Mouse (Mus musculus): Measurements from ENCODE around the gene Vps13c. TPM values are rescaled to one million over a fixed set of nuclear protein-coding genes. Genes with fewer than 3 reads are reported as not detected.

The Vps13c gene
- polyA plus RNA-seq, 1 experiment from 2014 or later, result 4.0 TPM

DNA sequence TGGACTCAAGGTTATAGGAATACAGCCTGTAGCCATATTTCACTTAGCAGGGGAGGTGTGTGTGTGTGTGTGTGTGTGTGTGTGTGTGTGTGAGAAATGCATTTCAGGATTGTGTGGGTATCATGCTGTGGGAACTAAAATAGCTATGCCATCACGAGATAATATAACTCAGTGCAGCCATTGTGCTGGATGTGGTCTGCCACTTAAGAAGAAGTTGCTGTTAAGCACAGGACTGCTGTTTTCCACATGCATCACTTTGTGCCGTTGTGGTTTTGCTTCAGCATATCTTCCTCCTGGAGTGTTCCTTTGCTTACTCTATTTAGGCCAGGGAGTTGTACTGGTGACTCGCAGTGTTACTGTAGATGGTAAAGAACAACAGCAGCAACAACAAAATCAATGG is 43.9 kb downstream of the Vps13c start:
- Histone ChIP-seq H3K27ac (replicated peaks) (peak overlapping the region; percentile 36; the same call in 1 of the 2 replicates), H3K36me3 (peaks cover 64% of the 10 kb centered on the region), H3K27me3 (replicated peaks) (no peaks in the 10 kb centered on the region), H3K4me1 (0 out of 2 replicates have a peak, but pooled peaks cover 14% of the 10 kb centered on the region), H3K4me2 (no peak overlapping the region), H3K9me3 (no peaks in the 10 kb centered on the region), H3K9ac (no peak overlapping the region), H3K4me3 (no peak overlapping the region)
- ATAC-seq (ENCODE audit: extremely low read depth, insufficient number of reproducible peaks, low FRiP score, low TSS enrichment), result no peak
- 42% methylated on average over 3 of the region's 3 CpGs for WGBS

DNA sequence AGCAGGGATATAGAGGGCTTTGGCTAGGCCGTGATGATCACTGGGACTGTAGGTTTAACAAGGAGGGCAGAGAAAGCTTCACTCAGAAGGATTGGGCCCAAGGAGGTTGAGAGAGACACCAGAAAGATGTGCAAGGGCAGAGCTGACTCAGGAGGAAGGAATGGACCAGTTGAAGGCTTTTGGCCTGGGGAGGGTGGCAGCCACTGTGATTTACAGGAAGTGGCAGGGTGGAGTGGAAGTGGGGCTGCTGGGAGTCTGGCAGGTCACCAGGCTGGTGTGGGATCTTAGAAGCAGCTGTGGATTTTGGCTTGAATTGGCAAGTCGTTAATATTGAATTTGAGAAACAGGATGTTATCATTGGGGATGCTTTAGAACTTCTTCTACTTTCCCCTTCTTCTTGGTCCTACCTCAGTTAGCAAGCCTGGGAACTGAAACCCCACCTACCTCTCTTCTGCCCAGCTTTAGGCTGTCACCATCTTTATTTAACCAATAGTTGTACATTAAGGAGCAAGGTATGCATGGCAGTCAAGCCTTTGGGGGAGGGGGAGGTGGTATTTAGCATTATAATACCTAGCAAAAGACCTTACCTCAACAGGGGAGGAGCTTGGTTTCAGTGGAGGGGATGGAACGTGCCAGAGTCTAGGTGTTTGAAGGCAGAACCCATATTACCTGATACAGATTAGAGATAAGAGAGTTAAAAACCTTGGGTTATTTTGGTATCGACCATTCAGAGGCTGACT is 47.0 kb downstream of the Vps13c start:
- H3K36me3 ChIP-seq, result peaks cover 60% of the 10 kb centered on the region
- H3K27ac ChIP-seq (replicated peaks), result no peak overlapping the region
- no peak for ATAC-seq (ENCODE audit: extremely low read depth, insufficient number of reproducible peaks, low FRiP score, low TSS enrichment)
- no peak overlapping the region for H3K4me3 ChIP-seq
- 69% methylated on average over 4 of the region's 4 CpGs for WGBS
- no peak overlapping the region for H3K4me2 ChIP-seq
- H3K4me1 ChIP-seq, result 0 out of 2 replicates have a peak, but pooled peaks cover 14% of the 10 kb centered on the region
- H3K9me3 ChIP-seq, result no peaks in the 10 kb centered on the region
- H3K27me3 ChIP-seq (replicated peaks), result no peaks in the 10 kb centered on the region
- H3K9ac ChIP-seq, result no peak overlapping the region

DNA sequence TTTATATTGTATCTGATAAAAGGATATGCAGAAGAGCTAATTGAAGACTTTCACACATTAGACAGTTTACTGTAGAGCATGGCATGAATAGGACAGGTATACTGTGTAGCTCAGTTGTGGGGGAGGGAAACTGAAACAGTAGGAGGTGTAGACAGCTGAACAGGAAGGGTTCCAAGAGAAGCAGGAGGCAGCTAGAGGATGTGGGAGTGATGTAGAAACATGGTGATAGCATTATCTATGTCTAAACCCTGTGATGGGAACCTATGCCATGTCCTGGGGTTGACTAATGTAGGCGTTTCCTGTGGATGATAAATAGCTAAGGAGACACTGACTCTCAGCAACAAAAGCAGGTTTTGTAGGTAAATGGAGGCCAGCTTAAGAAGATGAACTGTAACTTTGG is 53.3 kb downstream of the Vps13c start:
- no peak overlapping the region for H3K4me2 ChIP-seq
- peaks cover 67% of the 10 kb centered on the region for H3K36me3 ChIP-seq
- no peak overlapping the region for H3K4me3 ChIP-seq
- H3K27me3 ChIP-seq (replicated peaks), result no peaks in the 10 kb centered on the region
- WGBS, result 57% methylated on average over 1 of the region's 1 CpGs
- H3K4me1 ChIP-seq, result 0 out of 2 replicates have a peak, but pooled peaks cover under 1% of the 10 kb centered on the region
- ATAC-seq (ENCODE audit: extremely low read depth, insufficient number of reproducible peaks, low FRiP score, low TSS enrichment), result no peak
- no peak overlapping the region for H3K9ac ChIP-seq
- no peaks in the 10 kb centered on the region for H3K9me3 ChIP-seq
- H3K27ac ChIP-seq (replicated peaks), result no peak overlapping the region

DNA sequence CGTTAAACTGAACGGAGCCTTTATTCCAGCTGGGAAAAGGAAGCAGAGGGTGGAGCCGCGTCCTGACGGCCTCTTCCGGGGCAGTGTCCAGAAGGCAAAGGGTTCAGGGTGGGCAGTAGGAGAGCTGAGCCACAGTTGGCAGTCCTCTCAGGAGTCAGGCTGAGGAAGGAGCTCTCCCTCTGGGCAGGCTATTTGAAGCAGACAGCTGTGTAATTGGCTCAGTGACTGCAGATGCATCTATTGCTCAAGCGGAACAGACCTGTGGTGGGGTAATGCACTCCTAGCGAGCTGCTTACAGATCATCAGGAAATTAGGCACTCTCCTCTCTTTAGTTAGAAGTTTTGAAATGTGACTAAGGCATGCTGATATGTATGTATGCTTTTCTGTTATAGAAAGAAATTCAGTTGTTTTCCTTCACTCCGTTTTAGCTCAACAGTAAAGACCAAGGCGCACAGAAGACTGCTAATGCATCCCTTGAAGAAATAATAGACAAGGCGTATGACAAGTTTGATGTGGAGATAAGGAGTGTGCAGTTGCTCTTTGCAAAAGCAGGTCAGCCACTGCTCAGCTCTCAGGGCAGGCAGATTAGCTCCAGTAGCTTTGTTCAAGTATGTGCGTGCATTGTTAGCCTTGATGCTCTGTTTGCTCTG is 56.6 kb downstream of the Vps13c start:
- H3K4me1 ChIP-seq, result no peaks in the 10 kb centered on the region
- no peak overlapping the region for H3K9ac ChIP-seq
- no peak overlapping the region for H3K4me3 ChIP-seq
- H3K36me3 ChIP-seq, result peaks cover 70% of the 10 kb centered on the region
- 82% methylated on average over 12 of the region's 12 CpGs for whole genome bisulfite sequencing
- H3K4me2 ChIP-seq, result no peak overlapping the region
- H3K9me3 ChIP-seq, result no peaks in the 10 kb centered on the region
- H3K27ac ChIP-seq (replicated peaks), result no peak overlapping the region
- no peaks in the 10 kb centered on the region for H3K27me3 ChIP-seq (replicated peaks)
- no peak for ATAC-seq (ENCODE audit: extremely low read depth, insufficient number of reproducible peaks, low FRiP score, low TSS enrichment)

- H3K36me3 ChIP-seq, result peaks cover 62% of the 10 kb centered on the region
- H3K4me1 ChIP-seq, result peaks cover 7% of the 10 kb centered on the region
- no peak overlapping the region for H3K9ac ChIP-seq
- ATAC-seq (ENCODE audit: extremely low read depth, insufficient number of reproducible peaks, low FRiP score, low TSS enrichment), result no peak
- H3K4me3 ChIP-seq, result no peak overlapping the region
- H3K27ac ChIP-seq (replicated peaks), result no peak overlapping the region
- H3K4me2 ChIP-seq, result no peak overlapping the region
- WGBS, result 61% methylated on average over 5 of the region's 5 CpGs
- no peaks in the 10 kb centered on the region for H3K27me3 ChIP-seq (replicated peaks)
- H3K9me3 ChIP-seq, result no peaks in the 10 kb centered on the region
Observed at GRCm38 (mm10) chr9:67900398-67900797, 60.2 kb downstream of the Vps13c start.

DNA sequence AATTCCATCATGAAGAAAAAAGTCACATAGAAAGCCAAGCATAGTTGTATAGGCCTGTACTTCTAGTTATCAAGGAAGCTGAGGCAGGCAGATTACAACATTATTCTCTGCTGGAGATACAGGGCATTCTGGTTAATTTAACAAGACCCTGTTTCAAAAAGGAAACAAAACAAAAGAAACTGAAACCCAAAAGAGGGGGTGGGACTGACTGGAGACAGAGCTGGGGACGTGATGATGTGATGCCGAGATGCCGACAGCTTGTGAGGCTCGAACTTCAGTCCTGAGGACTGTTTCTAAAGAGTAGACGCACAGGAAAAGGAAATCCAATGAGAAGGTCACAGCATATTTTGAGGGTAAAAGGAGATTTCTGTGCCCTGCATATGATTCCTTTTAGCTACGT is 64.2 kb downstream of the Vps13c start:
- ATAC-seq (ENCODE audit: extremely low read depth, insufficient number of reproducible peaks, low FRiP score, low TSS enrichment), result no peak
- H3K4me3 ChIP-seq, result no peak overlapping the region
- no peak overlapping the region for H3K4me2 ChIP-seq
- H3K36me3 ChIP-seq, result peaks cover 67% of the 10 kb centered on the region
- 50% methylated on average over 6 of the region's 6 CpGs for WGBS
- H3K9ac ChIP-seq, result no peak overlapping the region
- H3K9me3 ChIP-seq, result no peaks in the 10 kb centered on the region
- no peak overlapping the region for H3K27ac ChIP-seq (replicated peaks)
- H3K4me1 ChIP-seq, result peaks cover 7% of the 10 kb centered on the region
- no peaks in the 10 kb centered on the region for H3K27me3 ChIP-seq (replicated peaks)

- Histone ChIP-seq H3K36me3 (peaks cover 75% of the 10 kb centered on the region), H3K4me3 (no peak overlapping the region), H3K4me2 (no peak overlapping the region), H3K9ac (no peak overlapping the region), H3K27ac (replicated peaks) (no peak overlapping the region), H3K27me3 (replicated peaks) (no peaks in the 10 kb centered on the region), H3K4me1 (peaks cover 7% of the 10 kb centered on the region), H3K9me3 (no peaks in the 10 kb centered on the region)
- WGBS, result 90% methylated on average over 2 of the region's 2 CpGs
- no peak for ATAC-seq (ENCODE audit: extremely low read depth, insufficient number of reproducible peaks, low FRiP score, low TSS enrichment)
Observed at GRCm38 (mm10) chr9:67905541-67905940, 65.3 kb downstream of the Vps13c start.

GRCm38 (mm10) chr9:67914681-67915080 is 74.5 kb downstream of the Vps13c start:
- Histone ChIP-seq H3K9ac (no peak overlapping the region), H3K9me3 (no peaks in the 10 kb centered on the region), H3K27me3 (replicated peaks) (no peaks in the 10 kb centered on the region), H3K4me1 (no peaks in the 10 kb centered on the region), H3K36me3 (peaks cover 72% of the 10 kb centered on the region), H3K4me2 (no peak overlapping the region), H3K4me3 (no peak overlapping the region), H3K27ac (replicated peaks) (no peak overlapping the region)
- ATAC-seq (ENCODE audit: extremely low read depth, insufficient number of reproducible peaks, low FRiP score, low TSS enrichment), result no peak
- 85% methylated on average over 7 of the region's 7 CpGs for WGBS

DNA sequence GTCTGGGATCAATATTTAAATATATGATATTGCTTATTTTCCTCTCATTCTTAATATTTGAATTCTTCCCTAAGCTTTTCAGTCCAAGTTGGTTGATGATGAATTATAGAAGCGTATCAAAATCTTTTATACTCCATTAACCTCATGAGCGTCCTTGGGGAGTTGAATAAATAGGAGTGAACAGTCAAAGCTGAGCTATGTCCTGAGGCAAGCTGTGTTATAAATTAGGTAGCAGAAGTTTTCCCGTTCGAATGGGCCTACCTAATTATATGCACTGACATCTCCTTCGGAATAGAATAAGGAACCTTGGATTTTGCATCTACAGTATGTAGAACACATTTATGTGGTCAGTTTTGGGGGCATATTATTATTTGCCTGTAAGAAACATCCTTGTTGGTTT is 82.2 kb downstream of the Vps13c start:
- H3K4me1 ChIP-seq, result peaks cover 5% of the 10 kb centered on the region; the same call in 1 of the 2 replicates
- no peaks in the 10 kb centered on the region for H3K27me3 ChIP-seq (replicated peaks)
- no peak for ATAC-seq (ENCODE audit: extremely low read depth, insufficient number of reproducible peaks, low FRiP score, low TSS enrichment)
- H3K36me3 ChIP-seq, result peaks cover 62% of the 10 kb centered on the region
- no peak overlapping the region for H3K4me2 ChIP-seq
- no peak overlapping the region for H3K4me3 ChIP-seq
- H3K9ac ChIP-seq, result no peak overlapping the region
- WGBS, result 89% methylated on average over 5 of the region's 5 CpGs
- H3K9me3 ChIP-seq, result no peaks in the 10 kb centered on the region
- no peak overlapping the region for H3K27ac ChIP-seq (replicated peaks)

DNA sequence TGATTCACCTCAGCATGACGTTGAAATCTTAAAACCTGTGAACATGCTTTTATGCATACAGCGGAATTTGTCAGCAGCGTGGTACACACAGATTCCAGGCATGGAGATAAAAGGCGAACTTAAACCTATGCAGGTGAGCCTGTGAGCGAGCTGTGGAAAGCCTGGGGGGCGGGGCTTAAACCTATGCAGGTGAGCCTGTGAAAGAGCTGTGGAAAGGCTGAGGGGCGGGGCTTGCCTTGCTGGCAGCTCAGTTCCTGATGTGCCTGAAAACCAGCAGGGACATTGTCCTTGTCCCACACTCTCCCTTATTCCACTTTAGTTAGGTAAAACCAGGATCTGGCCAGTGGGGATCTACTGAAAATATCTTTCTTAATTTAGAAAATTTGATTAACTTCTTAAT is 90.4 kb downstream of the Vps13c start:
- H3K4me2 ChIP-seq, result no peak overlapping the region
- H3K4me1 ChIP-seq, result no peaks in the 10 kb centered on the region
- ATAC-seq (ENCODE audit: extremely low read depth, insufficient number of reproducible peaks, low FRiP score, low TSS enrichment), result no peak
- no peak overlapping the region for H3K4me3 ChIP-seq
- H3K9ac ChIP-seq, result no peak overlapping the region
- H3K27ac ChIP-seq (replicated peaks), result no peak overlapping the region
- H3K36me3 ChIP-seq, result peaks cover 77% of the 10 kb centered on the region
- H3K27me3 ChIP-seq (replicated peaks), result no peaks in the 10 kb centered on the region
- H3K9me3 ChIP-seq, result no peaks in the 10 kb centered on the region
- WGBS, result 70% methylated on average over 7 of the region's 7 CpGs

GRCm38 (mm10) chr9:67937286-67937685 is 97.1 kb downstream of the Vps13c start:
- H3K4me1 ChIP-seq, result peaks cover 3% of the 10 kb centered on the region; the same call in 1 of the 2 replicates
- H3K36me3 ChIP-seq, result peaks cover 70% of the 10 kb centered on the region
- 75% methylated on average over 2 of the region's 2 CpGs for WGBS

More at GRCm38 (mm10) chr9:67937286-67937685, 97.1 kb downstream of the Vps13c start:
- H3K9ac ChIP-seq, result no peak overlapping the region
- no peak overlapping the region for H3K4me3 ChIP-seq
- H3K27ac ChIP-seq (replicated peaks), result no peak overlapping the region
- H3K4me2 ChIP-seq, result no peak overlapping the region
- no peak for ATAC-seq (ENCODE audit: extremely low read depth, insufficient number of reproducible peaks, low FRiP score, low TSS enrichment)
- H3K9me3 ChIP-seq, result no peaks in the 10 kb centered on the region
- H3K27me3 ChIP-seq (replicated peaks), result no peaks in the 10 kb centered on the region
